Mouse (Mus musculus): ENCODE results near the gene Tfap2a.

GRCm38 (mm10) chr13:40713241-40713640 lies 24.9 kb downstream of the Tfap2a start:
- TF ChIP-seq HCFC1 (IDR thresholded peaks at IDR 0.05; ENCODE audit: borderline replicate concordance, insufficient read depth, low read length), result no peak
- TF ChIP-seq MAFK (IDR thresholded peaks at IDR 0.05; ENCODE audit: insufficient read depth, low read depth, low read length), result no peak
- no peak for TF ChIP-seq ZNF384 (IDR thresholded peaks at IDR 0.05; ENCODE audit: low read depth, low read length)
- TF ChIP-seq CHD2 (IDR thresholded peaks at IDR 0.05; ENCODE audit: low read depth, low read length), result no peak
- no peak for TF ChIP-seq ZC3H11A (IDR thresholded peaks at IDR 0.05; ENCODE audit: borderline replicate concordance, low read depth, low read length)
